Mouse (Mus musculus) spleen, embryonic (tissue): ENCODE data around the gene Slc22a29.
"Not testable (repeated sequence)": the region's sequence is repeated elsewhere in the genome, so short reads cannot be mapped to it uniquely, and the experiment has no call there.

Source experiments
- CTCF ChIA-PET: fragments of 350-600 bp; sonication (Branson Sonifier 250); formaldehyde crosslinking; loops from one replicate; lab custom pipeline; 2022; lab: Charles Lee

Slc22a29 gene

GRCm38 (mm10) chr19:8218800-8219199 lies at the start of gene Slc22a29:
Gene Slc22a29 (minus strand): TSS chr19:8218900.
- CTCF ChIA-PET: no interaction called here

DNA sequence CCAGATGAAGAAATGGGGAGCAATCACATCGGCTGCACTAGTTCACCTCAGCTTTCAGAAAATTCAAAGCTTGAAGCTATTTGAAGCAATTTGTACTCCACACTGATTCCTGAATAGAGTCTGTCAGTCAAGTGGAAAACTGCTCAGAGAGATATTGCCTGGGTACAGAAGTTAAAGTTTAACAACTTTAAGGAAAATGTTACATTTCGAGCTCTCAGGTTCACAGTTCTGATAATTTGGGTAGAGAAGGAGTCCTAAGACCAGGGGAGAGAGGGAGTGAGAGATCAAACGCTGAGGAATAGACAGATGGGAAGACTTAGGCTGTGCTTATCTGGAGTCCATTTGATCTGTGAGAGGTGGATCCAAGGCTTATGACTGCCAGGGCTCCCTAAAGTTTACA lies 46.6 kb upstream of the Slc22a29 start:
- CTCF ChIA-PET: no interaction called here

- CTCF ChIA-PET: no interaction called here
Observed at GRCm38 (mm10) chr19:8252705-8253037, 34.0 kb upstream of the Slc22a29 start.

DNA sequence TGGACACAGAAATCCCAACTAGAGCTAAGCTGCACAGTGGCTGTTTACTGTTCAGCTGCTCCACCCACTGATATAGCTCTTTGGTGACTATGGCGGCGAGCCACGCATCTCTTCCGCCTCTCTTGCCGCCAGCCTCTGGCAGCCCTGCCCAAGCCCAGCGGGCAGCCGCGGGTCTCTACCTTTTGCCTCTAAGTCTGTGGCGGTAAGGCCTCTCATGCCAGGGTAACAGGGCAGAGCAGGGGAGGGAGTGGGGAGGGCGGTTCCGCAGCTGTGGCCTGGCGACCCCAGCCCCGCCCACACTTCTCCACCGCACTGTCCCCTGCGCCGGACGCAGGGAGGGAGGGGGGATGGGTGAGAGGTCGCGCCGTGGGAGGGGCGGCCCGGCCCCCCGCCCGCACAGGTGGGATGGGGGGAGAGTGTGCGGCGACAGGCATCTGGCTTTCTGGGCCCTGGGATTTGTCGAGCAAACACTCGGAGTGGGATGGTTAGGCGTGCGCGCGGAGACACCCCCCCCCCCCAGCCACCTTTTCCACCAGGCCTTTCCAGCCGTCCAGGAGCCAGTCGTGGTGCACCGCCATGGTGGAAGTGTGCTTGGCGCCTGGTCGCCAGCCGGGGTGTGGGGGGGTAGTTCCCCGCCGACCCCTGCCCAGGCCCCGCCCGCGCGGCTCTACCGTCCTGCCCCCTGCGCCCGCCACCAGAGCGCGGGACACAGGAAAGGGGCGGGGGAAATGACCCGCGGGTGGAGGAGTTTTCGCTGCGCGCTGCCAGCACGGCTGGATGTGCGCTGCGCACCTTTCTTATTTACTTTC lies 33.4 kb upstream of the Slc22a29 start:
- CTCF ChIA-PET: no interaction called here

DNA sequence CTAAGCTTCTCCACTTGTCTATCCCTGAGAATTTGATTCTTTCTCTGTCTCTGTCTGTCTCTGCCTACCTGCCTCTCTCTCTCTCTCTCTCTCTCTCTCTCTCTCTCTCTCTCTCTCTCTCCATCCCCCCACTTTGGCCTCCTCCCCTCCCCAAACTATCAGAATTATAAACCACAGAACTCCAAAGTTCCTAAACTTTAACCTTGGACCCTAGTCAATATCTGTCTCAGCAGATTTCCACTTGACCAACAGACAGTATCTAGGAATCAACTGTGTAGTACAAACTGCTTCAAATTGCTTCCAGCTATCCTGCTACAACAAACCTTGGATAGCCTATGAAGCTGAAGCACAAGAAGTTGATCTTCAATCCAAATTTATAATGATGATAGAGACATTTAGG lies 10.2 kb upstream of the Slc22a29 start:
- CTCF ChIA-PET: no interaction called here

DNA sequence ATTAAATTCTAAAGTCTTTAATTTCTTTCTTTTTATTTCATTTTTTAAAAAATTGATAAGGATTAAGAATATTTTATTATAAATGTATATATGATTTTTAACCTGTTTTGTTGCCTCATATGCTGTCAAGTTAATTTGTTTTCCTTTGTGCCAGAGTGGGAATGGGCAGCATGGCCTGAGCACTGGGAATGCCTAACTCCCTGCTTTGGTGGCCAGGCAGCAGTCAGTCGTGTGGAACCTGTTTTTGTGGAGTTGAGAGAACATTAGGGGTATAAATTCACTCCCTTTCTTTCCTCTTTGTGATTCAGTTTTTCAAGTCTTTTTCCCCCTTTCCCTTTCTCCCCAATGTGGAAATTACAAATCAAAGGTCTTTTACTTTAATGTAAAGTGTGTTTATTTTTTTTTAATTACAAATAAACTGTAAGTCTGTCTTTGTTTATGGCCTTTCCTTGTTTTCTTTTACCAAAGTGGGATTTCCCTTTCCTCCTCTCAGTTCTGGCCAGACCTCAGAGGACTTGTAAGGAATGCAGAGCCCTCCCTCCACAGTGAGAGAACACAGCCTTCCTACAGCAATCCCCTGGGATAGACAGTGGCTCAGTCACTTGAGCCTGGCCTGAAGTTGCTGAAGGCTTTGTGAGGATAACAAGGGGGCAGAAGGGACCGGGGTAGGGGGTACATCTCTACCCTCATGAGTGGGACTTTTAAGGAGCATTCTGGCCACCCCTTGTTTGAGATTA lies 69.7 kb downstream of the Slc22a29 start:
- CTCF ChIA-PET: no interaction called here

- CTCF ChIA-PET: not testable (repeated sequence)
Observed at GRCm38 (mm10) chr19:8142716-8143115, 76.0 kb downstream of the Slc22a29 start.

DNA sequence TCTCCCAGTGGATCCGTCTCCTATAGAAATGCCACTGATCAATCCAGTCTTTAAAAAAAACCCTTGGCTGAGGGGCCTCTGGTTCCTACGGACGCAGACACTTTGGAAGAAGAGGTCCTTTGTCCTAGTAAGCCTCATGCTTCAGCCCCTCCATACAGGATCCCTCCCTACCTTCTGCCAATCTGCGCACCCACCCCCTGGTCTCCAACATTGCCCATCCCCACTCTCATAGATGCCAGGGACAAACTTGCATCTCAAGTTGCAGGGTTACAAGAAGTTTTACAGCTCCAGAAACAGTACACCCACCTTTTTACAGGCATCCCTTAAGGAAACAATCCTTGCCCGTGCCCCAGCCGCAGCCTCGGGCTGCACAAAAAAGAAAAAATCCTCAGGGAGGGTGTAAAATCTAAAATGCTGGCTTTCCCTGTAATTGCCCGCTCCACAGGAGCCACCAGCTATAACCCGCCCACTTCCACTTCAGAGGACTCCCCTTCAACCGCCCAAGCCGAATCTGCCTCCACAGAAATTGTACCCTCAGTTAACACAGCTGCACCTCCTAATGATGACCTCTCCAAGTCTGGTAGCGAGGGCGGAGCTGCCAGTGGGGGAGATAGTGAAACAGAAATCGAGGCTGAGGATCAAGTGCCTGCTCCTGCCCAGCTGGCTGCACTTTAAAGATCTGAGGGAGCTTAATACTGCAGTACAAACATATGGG lies 84.4 kb downstream of the Slc22a29 start:
- CTCF ChIA-PET: not testable (repeated sequence)

DNA sequence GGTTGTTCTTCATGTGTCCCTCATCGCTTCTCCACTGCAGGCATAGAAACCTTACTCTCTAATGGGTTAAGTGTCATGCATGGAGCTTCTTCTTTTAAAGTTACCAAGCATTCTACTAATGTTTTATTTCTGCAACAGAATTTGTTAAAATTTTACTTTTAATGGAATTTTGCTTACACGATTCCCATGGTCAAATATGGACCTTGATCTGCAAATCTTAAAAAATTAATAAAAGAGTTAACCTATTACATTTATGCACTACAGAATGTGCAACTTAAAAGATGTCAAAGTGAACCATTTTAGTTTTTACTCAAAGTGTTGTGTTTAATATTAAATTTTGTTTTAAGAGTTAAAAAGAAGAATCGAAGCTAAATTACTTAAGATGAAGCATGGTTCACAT lies 86.8 kb downstream of the Slc22a29 start, which contains the start of gene Slc22a28:
Slc22a28 (minus strand) TSS at position 102 of the 400 bp plus-strand sequence.
- CTCF ChIA-PET: not testable (repeated sequence)
